Mouse (Mus musculus) midbrain, embryonic 16.5 days (tissue): ENCODE results near the gene Camk1d. TPM values are rescaled to one million over a fixed set of nuclear protein-coding genes. Genes with fewer than 3 reads are reported as not detected.
A peak's percentile ranks its signal among the peaks of the same experiment; 100 is the strongest.

Experiments
- ATAC-seq: fragments of 200-750 bp; cut with Nextera tagmentation; 2 replicates; pipeline ENCODE4 v1.8.0; 2017; ENCODE audit warnings: moderate TSS enrichment
- H3K27ac ChIP-seq: fragments of 300-500 bp; sonication (generic); 2 replicates; pipeline ENCODE4 v1.5.1; 2014; ENCODE audit warnings: mild to moderate bottlenecking, low read length, mixed read lengths
- H3K27me3 ChIP-seq: fragments of 300-500 bp; sonication (generic); 2 replicates; pipeline ENCODE4 v1.6.1; 2014; ENCODE audit warnings: low read depth, low read length, mixed read lengths; ENCODE audit not compliant: control insufficient read depth, insufficient read depth
- H3K36me3 ChIP-seq: fragments of 300-500 bp; sonication (generic); 2 replicates; pipeline ENCODE4 v1.6.1; 2014; ENCODE audit warnings: mild to moderate bottlenecking, low read length, moderate library complexity, mixed read lengths; ENCODE audit not compliant: control insufficient read depth, insufficient read depth
- H3K4me1 ChIP-seq: fragments of 300-500 bp; sonication (generic); 2 replicates; pipeline ENCODE4 v1.6.1; 2014; ENCODE audit warnings: mild to moderate bottlenecking, low read length, mixed read lengths; ENCODE audit not compliant: control insufficient read depth, insufficient read depth
- H3K4me2 ChIP-seq: fragments of 300-500 bp; sonication (generic); 2 replicates; pipeline ENCODE4 v1.6.1; 2014; ENCODE audit warnings: mild to moderate bottlenecking, low read length, mixed read lengths
- H3K4me3 ChIP-seq: fragments of 300-500 bp; sonication (generic); 2 replicates; pipeline ENCODE4 v1.5.1; 2014; ENCODE audit warnings: low read depth, mild to moderate bottlenecking, low read length, moderate library complexity, mixed read lengths
- H3K9ac ChIP-seq: fragments of 300-500 bp; sonication (generic); 2 replicates; pipeline ENCODE4 v1.6.1; 2014; ENCODE audit warnings: low read depth, low read length, mixed read lengths
- H3K9me3 ChIP-seq: fragments of 300-500 bp; sonication (generic); replicated peaks from 2 replicates; pipeline ENCODE4 v1.6.1; 2014; ENCODE audit warnings: mild to moderate bottlenecking, low read length, mixed read lengths; ENCODE audit not compliant: control insufficient read depth, poor library complexity, severe bottlenecking
- WGBS: fragments of 180-500 bp; shearing (Covaris S2); extraction: QIAGEN DNeasy Blood & Tissue Kit; methylation state at CpG from one replicate; pipeline ENCODE4 v1.1.7; 2014; 5-methylcytosine and 5-hydroxymethylcytosine counted together
- polyA plus RNA-seq: library from polyadenylated mRNA; unstranded; fragments of >200 nt; fragmentation: Nextera tagmentation; extraction: Ambion mirVana; gene quantifications from 2 replicates; pipeline ENCODE4 v1.2.1, GENCODE M21; 2015

The Camk1d gene
- polyA plus RNA-seq, 1 experiment from 2014 or later = 7.7 TPM

DNA sequence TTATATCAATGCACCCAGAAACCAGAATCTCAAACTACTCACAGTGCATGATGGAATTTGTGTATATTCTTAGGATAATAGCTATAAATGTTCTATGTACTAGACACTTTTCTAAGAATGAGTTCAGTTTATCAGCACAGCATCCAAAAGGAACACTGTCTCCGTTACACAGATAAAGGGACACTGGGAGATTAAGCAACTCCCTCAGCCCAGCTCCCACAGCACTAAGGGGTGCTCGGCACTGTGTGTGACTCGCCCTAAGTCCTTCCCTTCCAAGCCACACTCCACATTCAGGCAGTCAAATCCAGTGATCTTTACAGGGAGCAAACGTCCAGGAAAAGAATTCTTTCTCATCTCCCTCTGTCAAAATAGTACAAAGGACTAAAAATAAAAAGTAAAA is 83.6 kb downstream of the Camk1d start:
- no peaks in the 10 kb centered on the region for H3K36me3 ChIP-seq
- WGBS = 46% methylated on average over 4 of the region's 4 CpGs

DNA sequence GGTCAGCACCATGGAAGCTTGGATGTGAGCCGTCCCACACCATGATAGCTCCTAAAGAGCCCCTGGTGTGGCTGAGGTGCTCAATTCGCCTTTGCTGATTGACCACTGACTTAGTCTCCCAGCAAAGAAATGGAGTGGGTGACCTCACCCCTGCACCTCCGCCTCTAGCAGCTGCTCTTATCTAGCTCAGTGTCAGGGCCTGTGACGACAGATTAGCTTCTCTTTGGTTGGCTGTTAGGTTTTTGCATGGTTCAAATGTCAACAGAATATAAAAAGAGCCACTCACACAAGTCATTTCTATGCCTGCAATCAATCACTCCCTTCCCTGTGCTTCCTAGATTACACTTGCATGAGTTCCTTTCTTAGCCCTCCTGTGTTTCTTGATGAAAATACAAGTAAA is 89.9 kb downstream of the Camk1d start:
- H3K27ac ChIP-seq = no peak overlapping the region
- no peaks in the 10 kb centered on the region for H3K36me3 ChIP-seq
- no peaks in the 10 kb centered on the region for H3K9me3 ChIP-seq
- ATAC-seq = no peak
- no peak overlapping the region for H3K9ac ChIP-seq
- H3K4me3 ChIP-seq = no peak overlapping the region
- H3K27me3 ChIP-seq = no peaks in the 10 kb centered on the region
- no peaks in the 10 kb centered on the region for H3K4me1 ChIP-seq
- H3K4me2 ChIP-seq = no peak overlapping the region
- 72% methylated on average over 4 of the region's 4 CpGs for WGBS

More for the DNA sequence above, 83.6 kb downstream of the Camk1d start:
- Histone ChIP-seq H3K4me3 (no peak overlapping the region), H3K27ac (no peak overlapping the region), H3K4me2 (no peak overlapping the region), H3K9me3 (no peaks in the 10 kb centered on the region), H3K9ac (no peak overlapping the region), H3K27me3 (no peaks in the 10 kb centered on the region), H3K4me1 (no peaks in the 10 kb centered on the region)
- ATAC-seq = no peak

DNA sequence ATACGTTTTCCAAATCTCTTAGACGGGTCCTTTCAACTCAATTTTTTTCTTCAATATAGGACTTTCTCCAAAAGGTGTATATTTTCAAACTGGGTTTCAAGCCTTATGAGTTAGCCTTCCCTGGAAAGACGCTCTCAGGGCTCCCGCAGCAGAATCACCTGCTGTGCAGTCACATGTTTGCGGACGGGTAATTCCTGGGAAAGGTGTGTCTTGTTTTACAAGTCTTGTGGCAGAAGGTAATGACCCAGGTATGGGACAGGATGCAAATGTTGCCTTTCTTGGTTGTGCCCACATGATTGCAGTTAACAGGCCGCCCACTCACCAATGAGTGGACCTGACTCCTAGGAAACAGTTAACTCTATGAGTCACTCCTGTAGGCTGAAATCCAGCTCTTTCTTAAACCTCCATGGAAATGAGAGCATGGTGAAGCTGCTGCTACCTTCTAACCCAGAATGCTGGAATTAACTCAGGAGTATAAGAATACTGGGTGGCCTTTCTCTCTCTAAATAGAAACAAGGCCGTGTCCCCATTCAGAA is 95.9 kb downstream of the Camk1d start:
- Histone ChIP-seq H3K27ac (no peak overlapping the region), H3K9ac (no peak overlapping the region), H3K9me3 (no peaks in the 10 kb centered on the region), H3K36me3 (no peaks in the 10 kb centered on the region), H3K27me3 (no peaks in the 10 kb centered on the region), H3K4me3 (no peak overlapping the region), H3K4me1 (peaks cover 11% of the 10 kb centered on the region), H3K4me2 (no peak overlapping the region)
- WGBS = 91% methylated on average over 8 of the region's 8 CpGs
- ATAC-seq = no peak

- H3K36me3 ChIP-seq = no peaks in the 10 kb centered on the region
- no peak for ATAC-seq
- no peak overlapping the region for H3K4me2 ChIP-seq
- H3K27me3 ChIP-seq = no peaks in the 10 kb centered on the region
- peaks cover 14% of the 10 kb centered on the region for H3K4me1 ChIP-seq
- H3K4me3 ChIP-seq = no peak overlapping the region
- H3K27ac ChIP-seq = no peak overlapping the region
- H3K9me3 ChIP-seq = no peaks in the 10 kb centered on the region
- WGBS = 80% methylated on average over 3 of the region's 3 CpGs
- H3K9ac ChIP-seq = no peak overlapping the region
Observed at GRCm38 (mm10) chr2:5614896-5615295, 99.4 kb downstream of the Camk1d start.

DNA sequence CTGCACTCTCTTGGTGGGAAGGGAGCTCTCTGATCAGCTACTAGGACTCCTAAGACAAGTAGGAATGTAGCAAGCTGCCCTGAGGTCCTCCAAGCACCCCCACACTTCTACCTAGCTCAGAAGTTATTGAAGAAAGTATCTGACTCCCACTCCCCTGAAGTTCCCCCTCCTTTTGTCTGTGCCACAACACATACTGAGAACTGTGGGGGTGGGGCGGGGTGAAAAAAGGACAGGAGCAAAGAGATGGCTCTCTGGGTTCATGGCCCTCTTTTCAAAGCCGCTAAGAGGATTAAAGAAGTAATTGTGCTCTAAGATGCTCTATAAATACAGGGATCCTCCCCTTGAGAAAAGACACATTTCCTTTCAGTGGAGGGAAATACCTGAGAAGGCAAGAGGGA is 100.0 kb downstream of the Camk1d start:
- Histone ChIP-seq H3K9me3 (no peaks in the 10 kb centered on the region), H3K9ac (no peak overlapping the region), H3K4me3 (no peak overlapping the region), H3K27ac (0 out of 2 replicates have a peak overlapping the region, but pooled peaks have one; percentile 17), H3K4me1 (peaks cover 14% of the 10 kb centered on the region), H3K4me2 (no peak overlapping the region), H3K27me3 (no peaks in the 10 kb centered on the region), H3K36me3 (no peaks in the 10 kb centered on the region)
- WGBS = 10% methylated on average over 2 of the region's 2 CpGs
- ATAC-seq = 0 out of 2 replicates have a peak, but pooled peaks have one; percentile 16

DNA sequence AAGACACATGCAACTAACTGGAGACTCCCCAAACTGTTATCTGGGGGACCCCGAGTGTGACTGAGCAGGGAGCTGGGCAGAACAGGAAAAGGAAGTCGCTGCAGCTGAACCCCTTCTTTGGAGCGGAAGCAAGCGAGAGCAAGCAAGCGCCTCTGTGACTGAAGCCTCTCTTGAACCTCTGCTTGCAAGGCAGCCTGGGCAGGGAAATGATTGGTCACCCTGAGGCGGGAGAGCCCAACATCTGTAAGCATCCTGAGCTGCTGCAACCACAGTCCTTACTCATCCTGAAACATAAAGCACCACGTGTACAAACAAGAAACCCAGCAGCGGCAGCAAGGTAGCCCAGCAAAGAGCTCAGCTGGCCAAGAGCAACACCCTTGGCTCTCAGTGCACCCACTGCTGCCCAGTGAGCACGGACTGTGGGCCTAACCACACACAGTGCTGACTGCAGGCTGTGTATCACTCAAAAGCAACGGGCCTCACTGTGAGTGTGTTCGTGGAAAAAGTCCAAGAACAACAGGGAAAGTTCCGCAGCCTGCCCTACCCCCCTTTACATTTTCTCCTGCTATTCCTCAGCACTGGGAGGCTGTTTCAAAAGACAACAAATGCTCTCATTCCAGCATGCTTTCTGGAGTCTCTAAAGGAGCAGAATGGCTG is 100.5 kb downstream of the Camk1d start:
- Histone ChIP-seq H3K36me3 (no peaks in the 10 kb centered on the region), H3K9ac (0 out of 2 replicates have a peak overlapping the region, but pooled peaks have one; percentile 25), H3K4me3 (no peak overlapping the region), H3K9me3 (no peaks in the 10 kb centered on the region), H3K27ac (no peak overlapping the region), H3K4me2 (0 out of 2 replicates have a peak overlapping the region, but pooled peaks have one; percentile 3), H3K27me3 (no peaks in the 10 kb centered on the region), H3K4me1 (peaks cover 14% of the 10 kb centered on the region)
- WGBS = 24% methylated on average over 12 of the region's 12 CpGs
- peak; percentile 52; the same call in 1 of the 2 replicates for ATAC-seq

DNA sequence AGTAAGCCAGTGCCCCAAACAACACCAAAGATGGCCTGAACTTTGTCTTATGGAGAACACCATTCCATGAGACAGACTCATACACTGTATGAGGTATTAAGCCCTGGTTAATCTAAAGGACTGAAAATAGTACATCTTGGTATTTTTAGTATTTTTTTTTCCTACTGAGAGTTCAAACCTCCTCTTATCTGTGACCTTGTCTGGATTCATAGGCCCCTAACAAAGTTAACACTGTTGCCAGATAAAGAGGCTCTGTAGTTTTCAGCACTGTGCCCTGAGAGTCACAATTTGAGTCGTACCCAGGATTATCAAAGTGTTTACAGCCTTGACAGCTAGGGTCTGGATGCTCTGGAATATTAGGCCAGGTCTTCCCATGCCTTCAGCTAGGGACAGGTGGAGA is 102.7 kb downstream of the Camk1d start:
- Histone ChIP-seq H3K4me2 (no peak overlapping the region), H3K9ac (no peak overlapping the region), H3K4me3 (no peak overlapping the region), H3K27me3 (no peaks in the 10 kb centered on the region), H3K9me3 (no peaks in the 10 kb centered on the region), H3K27ac (no peak overlapping the region), H3K4me1 (peaks cover 14% of the 10 kb centered on the region), H3K36me3 (no peaks in the 10 kb centered on the region)
- ATAC-seq = no peak
- WGBS = 77% methylated on average over 1 of the region's 1 CpGs

- Histone ChIP-seq H3K4me3 (no peak overlapping the region), H3K9ac (no peak overlapping the region), H3K4me1 (peaks cover 14% of the 10 kb centered on the region), H3K9me3 (no peaks in the 10 kb centered on the region), H3K4me2 (no peak overlapping the region), H3K36me3 (no peaks in the 10 kb centered on the region), H3K27me3 (no peaks in the 10 kb centered on the region), H3K27ac (no peak overlapping the region)
- no peak for ATAC-seq
- 87% methylated on average over 4 of the region's 4 CpGs for WGBS
Observed at GRCm38 (mm10) chr2:5610521-5610920, 103.8 kb downstream of the Camk1d start.

DNA sequence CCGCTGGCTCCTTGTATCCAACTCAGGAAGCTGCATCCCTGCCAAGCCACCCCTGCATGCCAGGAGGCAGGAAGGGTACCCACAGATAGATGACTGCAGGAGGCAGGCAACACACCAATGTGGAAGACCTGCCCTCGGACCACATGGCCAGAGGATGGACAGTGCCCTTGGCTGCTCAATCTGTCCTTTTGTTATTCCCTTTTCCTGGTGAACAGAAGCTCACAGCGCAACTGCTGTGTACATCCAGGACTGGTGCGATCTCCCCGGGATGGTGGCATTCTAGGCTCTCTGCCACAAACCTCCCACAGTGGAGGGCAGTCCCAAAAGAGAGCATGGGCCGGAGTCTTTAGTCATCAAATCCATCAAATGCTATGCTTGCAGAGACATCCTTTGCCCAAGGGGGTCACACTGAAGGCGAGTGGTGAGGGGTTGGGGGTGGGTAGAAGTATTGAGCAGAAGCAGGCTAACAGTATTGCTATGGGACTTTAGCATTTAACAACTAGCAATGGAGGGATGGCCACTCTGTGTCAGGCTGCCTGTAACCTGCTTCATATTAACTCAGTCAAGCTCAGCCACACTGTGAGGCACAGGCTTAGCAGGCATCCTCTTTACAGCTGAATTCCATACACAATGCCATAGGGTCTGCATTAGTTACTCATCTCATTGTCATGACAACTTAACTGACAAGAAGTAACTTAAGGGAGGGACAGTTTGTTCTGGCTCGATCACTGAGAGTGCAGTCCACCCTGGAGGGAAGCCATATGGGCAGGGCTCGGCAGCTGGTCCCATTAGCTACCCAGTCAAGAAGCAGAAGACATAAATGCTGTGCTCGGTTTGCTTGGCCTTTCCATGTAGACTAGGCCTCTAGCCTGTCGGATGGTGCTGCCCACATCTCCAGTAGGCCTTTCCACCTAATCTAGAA is 106.1 kb downstream of the Camk1d start:
- H3K4me2 ChIP-seq = no peak overlapping the region
- no peak for ATAC-seq
- 83% methylated on average over 11 of the region's 11 CpGs for WGBS
- H3K36me3 ChIP-seq = no peaks in the 10 kb centered on the region
- no peak overlapping the region for H3K9ac ChIP-seq
- no peak overlapping the region for H3K27ac ChIP-seq
- no peaks in the 10 kb centered on the region for H3K27me3 ChIP-seq
- no peak overlapping the region for H3K4me3 ChIP-seq
- H3K9me3 ChIP-seq = no peaks in the 10 kb centered on the region
- peaks cover 1% of the 10 kb centered on the region for H3K4me1 ChIP-seq
